Mouse (Mus musculus): ENCODE measurements around the gene Hspg2. TPM values are rescaled to one million over a fixed set of nuclear protein-coding genes. Genes with fewer than 3 reads are reported as not detected.

The Hspg2 gene
- total RNA-seq, 2 experiments from 2014 or later: 467 to 506 TPM

- no peak for DNase-seq
Measured at GRCm38 (mm10) chr4:137502183-137502582, 33.6 kb downstream of the Hspg2 start.

- DNase-seq: peak; percentile 56
Measured at GRCm38 (mm10) chr4:137502801-137503200, 34.2 kb downstream of the Hspg2 start.

- no peak for DNase-seq
Measured at GRCm38 (mm10) chr4:137503509-137503971, 35.0 kb downstream of the Hspg2 start.

GRCm38 (mm10) chr4:137506629-137507028 lies 38.1 kb downstream of the Hspg2 start:
- DNase-seq: no peak

- no peak for DNase-seq
Measured at GRCm38 (mm10) chr4:137509528-137509927, 41.0 kb downstream of the Hspg2 start.

GRCm38 (mm10) chr4:137510021-137510696 lies 41.6 kb downstream of the Hspg2 start:
- no peak for DNase-seq

- DNase-seq: no peak
Measured at GRCm38 (mm10) chr4:137512897-137513296, 44.3 kb downstream of the Hspg2 start.

GRCm38 (mm10) chr4:137517989-137518691 lies 49.6 kb downstream of the Hspg2 start:
- DNase-seq: no peak

GRCm38 (mm10) chr4:137518746-137519145 lies 50.2 kb downstream of the Hspg2 start:
- no peak for DNase-seq

- no peak for DNase-seq
Measured at GRCm38 (mm10) chr4:137520346-137520745, 51.8 kb downstream of the Hspg2 start.

- peak; percentile 43 for DNase-seq
Measured at GRCm38 (mm10) chr4:137521966-137522365, 53.4 kb downstream of the Hspg2 start.

- DNase-seq: no peak
Measured at GRCm38 (mm10) chr4:137525426-137525825, 56.9 kb downstream of the Hspg2 start.

- DNase-seq: no peak
Measured at GRCm38 (mm10) chr4:137527368-137527767, 58.8 kb downstream of the Hspg2 start.

GRCm38 (mm10) chr4:137527872-137528271 lies 59.3 kb downstream of the Hspg2 start:
- DNase-seq: no peak

GRCm38 (mm10) chr4:137540356-137540755 lies 71.8 kb downstream of the Hspg2 start:
- peak; percentile 50 for DNase-seq

GRCm38 (mm10) chr4:137542968-137543367 lies 74.4 kb downstream of the Hspg2 start:
- no peak for DNase-seq

- no peak for DNase-seq
Measured at GRCm38 (mm10) chr4:137545568-137545967, 77.0 kb downstream of the Hspg2 start.

- DNase-seq: peak; percentile 56
Measured at GRCm38 (mm10) chr4:137546003-137546525, 77.5 kb downstream of the Hspg2 start.

GRCm38 (mm10) chr4:137553466-137553865 lies 84.9 kb downstream of the Hspg2 start:
- no peak for DNase-seq

- DNase-seq: no peak
Measured at GRCm38 (mm10) chr4:137556673-137557210, 88.2 kb downstream of the Hspg2 start.

- no peak for DNase-seq
Measured at GRCm38 (mm10) chr4:137569873-137570272, 101.3 kb downstream of the Hspg2 start.

GRCm38 (mm10) chr4:137574469-137574868 lies 105.9 kb downstream of the Hspg2 start, which contains the start of gene Ldlrad2:
Ldlrad2 (minus strand) TSS chr4:137574569.
- DNase-seq: no peak

GRCm38 (mm10) chr4:137577486-137577885 lies 108.9 kb downstream of the Hspg2 start:
- no peak for DNase-seq

Measured in heart, postnatal 4 days (tissue).